Mouse (Mus musculus) limb, embryonic 13.5 days (tissue): ENCODE measurements around the gene Cnot1. TPM values are rescaled to one million over a fixed set of nuclear protein-coding genes. Genes with fewer than 3 reads are reported as not detected.
"Not testable (repeated sequence)": the region's sequence is repeated elsewhere in the genome, so short reads cannot be mapped to it uniquely, and the experiment has no call there.

Experiments
- ATAC-seq: fragments of 200-750 bp; cut with Nextera tagmentation; 2 replicates; pipeline ENCODE4 v1.8.0; 2017; ENCODE audit warnings: low read depth, moderate number of reproducible peaks, moderate TSS enrichment; ENCODE audit not compliant: low FRiP score
- H3K27ac ChIP-seq: fragments of 300-500 bp; sonication (generic); 2 replicates; pipeline ENCODE4 v1.5.1; 2015; ENCODE audit warnings: inconsistent platforms, mild to moderate bottlenecking, moderate library complexity
- H3K27me3 ChIP-seq: fragments of 300-500 bp; sonication (generic); 2 replicates; pipeline ENCODE4 v1.6.1; 2015; ENCODE audit warnings: mild to moderate bottlenecking, inconsistent platforms
- H3K36me3 ChIP-seq: fragments of 300-500 bp; sonication (generic); 2 replicates; pipeline ENCODE4 v1.6.1; 2015; ENCODE audit warnings: inconsistent platforms, mild to moderate bottlenecking, moderate library complexity
- H3K4me1 ChIP-seq: fragments of 300-500 bp; sonication (generic); 2 replicates; pipeline ENCODE4 v1.6.1; 2015; ENCODE audit warnings: inconsistent platforms
- H3K4me2 ChIP-seq: fragments of 300-500 bp; sonication (generic); replicated peaks from 2 replicates; pipeline ENCODE4 v1.6.1; 2015; ENCODE audit warnings: inconsistent platforms, mild to moderate bottlenecking, moderate library complexity
- H3K4me3 ChIP-seq: fragments of 300-500 bp; sonication (generic); 2 replicates; pipeline ENCODE4 v1.5.1; 2015; ENCODE audit warnings: moderate library complexity, mild to moderate bottlenecking, inconsistent platforms
- H3K9ac ChIP-seq: fragments of 300-500 bp; sonication (generic); 2 replicates; pipeline ENCODE4 v1.6.1; 2015; ENCODE audit warnings: mild to moderate bottlenecking, inconsistent platforms
- H3K9me3 ChIP-seq: fragments of 300-500 bp; sonication (generic); 2 replicates; pipeline ENCODE4 v1.6.1; 2016; ENCODE audit warnings: inconsistent platforms
- WGBS: fragments of 180-500 bp; shearing (Covaris S2); methylation state at CpG from one replicate; pipeline ENCODE4 v1.1.7; 2015; 5-methylcytosine and 5-hydroxymethylcytosine counted together
- polyA plus RNA-seq: library from polyadenylated mRNA; unstranded; fragments of >200 nt; fragmentation: Nextera tagmentation; extraction: Ambion mirVana; gene quantifications from 2 replicates; pipeline ENCODE4 v1.2.1, GENCODE M21; 2015

Cnot1 gene
- polyA plus RNA-seq, 1 experiment from 2014 or later = 71.7 TPM

DNA sequence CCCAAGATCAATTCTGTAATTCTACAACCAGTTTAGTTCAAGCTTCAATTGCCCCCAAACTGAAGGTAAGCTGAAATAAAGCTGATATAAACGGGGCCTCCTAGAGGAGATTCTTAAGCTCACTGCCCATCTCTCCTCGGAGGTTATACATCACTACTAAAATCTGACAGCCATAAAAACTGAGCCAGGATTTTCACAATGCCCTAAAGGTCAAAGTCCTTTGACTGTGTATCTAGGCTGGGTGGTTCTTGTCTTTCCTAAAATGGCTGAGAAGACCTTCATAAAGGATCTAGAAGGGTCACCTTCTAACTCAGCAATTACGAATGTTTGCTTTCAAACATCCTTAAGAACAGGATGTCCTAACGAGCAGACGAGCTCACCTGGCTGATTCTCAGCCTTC is 1.9 kb upstream of the Cnot1 start:
- H3K27ac ChIP-seq = no peak overlapping the region
- WGBS = 74% methylated on average over 5 of the region's 5 CpGs
- no peak overlapping the region for H3K4me2 ChIP-seq
- no peaks in the 10 kb centered on the region for H3K9me3 ChIP-seq
- H3K27me3 ChIP-seq = no peaks in the 10 kb centered on the region
- 0 out of 2 replicates have a peak, but pooled peaks cover 4% of the 10 kb centered on the region for H3K36me3 ChIP-seq
- peaks cover 18% of the 10 kb centered on the region for H3K4me1 ChIP-seq
- no peak overlapping the region for H3K9ac ChIP-seq
- ATAC-seq = no peak
- H3K4me3 ChIP-seq = no peak overlapping the region

DNA sequence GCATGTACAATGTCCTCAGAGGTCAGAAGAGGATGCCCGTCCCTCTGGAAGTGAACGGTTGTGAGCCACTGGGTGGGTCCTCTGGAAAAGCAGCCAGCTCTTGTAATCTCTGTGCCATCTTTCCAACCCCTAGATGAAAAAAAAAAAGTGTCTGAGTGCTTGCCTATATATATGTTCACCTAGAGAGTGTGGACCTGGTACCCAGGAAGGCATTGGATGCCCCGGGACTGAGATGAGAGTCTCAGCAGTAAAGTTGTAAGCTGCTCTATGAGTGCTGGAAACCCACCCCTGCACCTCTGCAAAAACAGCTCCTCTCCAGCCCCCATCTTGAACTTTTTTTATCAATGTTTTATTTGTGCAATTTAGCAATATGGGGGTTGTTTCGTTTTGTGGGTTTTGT is 1.4 kb upstream of the Cnot1 start:
- peaks cover 21% of the 10 kb centered on the region for H3K4me1 ChIP-seq
- H3K27ac ChIP-seq = no peak overlapping the region
- no peak overlapping the region for H3K9ac ChIP-seq
- no peak for ATAC-seq
- H3K27me3 ChIP-seq = no peaks in the 10 kb centered on the region
- 0 out of 2 replicates have a peak, but pooled peaks cover 4% of the 10 kb centered on the region for H3K36me3 ChIP-seq
- no peak overlapping the region for H3K4me3 ChIP-seq
- WGBS = 86% methylated on average over 4 of the region's 4 CpGs
- peak overlapping the region; percentile 66; the same call in 1 of the 2 replicates for H3K4me2 ChIP-seq
- no peaks in the 10 kb centered on the region for H3K9me3 ChIP-seq

DNA sequence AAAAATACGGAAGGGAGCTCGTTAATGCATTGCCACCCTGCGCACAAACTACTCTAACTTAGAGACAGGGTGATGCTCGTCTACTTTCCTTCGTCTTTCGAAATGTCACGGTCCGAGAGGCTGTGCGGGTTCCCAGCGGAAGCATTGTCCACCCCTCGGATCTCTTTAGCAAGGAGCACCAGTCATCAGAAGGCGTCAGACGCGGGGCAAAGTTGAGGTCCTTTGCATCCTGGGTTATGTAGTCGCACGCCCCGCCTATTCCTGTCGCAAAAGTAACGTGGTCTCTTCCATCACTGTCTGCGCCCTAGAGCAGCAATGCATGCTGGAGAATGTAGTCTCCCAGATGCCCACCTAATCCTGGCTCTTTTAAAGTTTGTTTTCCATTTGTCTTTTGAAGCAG is 597 bp upstream of the Cnot1 start:
- H3K27ac ChIP-seq = peak overlapping the region; percentile 94

DNA sequence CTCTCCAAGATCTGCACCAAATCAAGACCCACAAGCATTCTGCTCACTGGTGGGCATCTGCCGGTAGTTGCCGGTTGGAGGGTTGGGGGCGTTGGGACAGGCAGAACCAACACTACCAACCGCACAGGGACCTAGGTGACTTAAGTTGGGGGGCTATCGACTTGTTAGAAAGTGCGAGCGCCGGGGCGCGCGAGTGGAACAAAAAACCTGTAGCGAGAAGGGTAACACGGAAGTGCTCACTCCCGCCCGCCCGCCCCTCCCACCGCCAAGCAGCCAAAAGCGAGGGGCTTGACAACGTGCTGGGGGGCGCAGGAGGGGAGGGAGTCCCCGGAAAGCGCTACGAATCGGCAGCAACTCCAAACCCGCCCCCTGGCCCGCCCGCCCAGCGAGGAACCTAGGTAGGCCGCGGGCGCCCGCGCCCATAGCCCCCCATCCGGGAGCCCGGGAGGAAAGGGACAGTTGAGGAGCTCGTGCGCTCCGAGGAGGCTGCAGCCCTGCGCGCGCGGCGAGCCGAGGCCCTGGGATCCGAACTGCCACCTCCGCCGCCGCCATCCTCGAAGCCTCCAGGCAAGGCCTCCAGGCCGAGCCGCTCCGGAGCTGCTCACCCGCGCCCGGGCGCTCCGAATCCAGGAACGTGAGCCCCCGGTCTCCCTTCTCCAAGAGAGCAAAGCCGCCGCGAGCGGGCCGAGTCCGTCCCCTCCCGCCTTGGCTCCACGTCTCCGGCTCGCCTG is 638 bp downstream of the Cnot1 start:
- H3K4me2 ChIP-seq = peak overlapping the region; percentile 92
- H3K27ac ChIP-seq = peak overlapping the region; percentile 95
- no peaks in the 10 kb centered on the region for H3K27me3 ChIP-seq
- H3K36me3 ChIP-seq = peaks cover 12% of the 10 kb centered on the region
- H3K4me3 ChIP-seq = peak overlapping the region; percentile 98
- WGBS = under 1% methylated on average over 63 of the region's 69 CpGs
- ATAC-seq = peak; percentile 0; the same call in 1 of the 2 replicates
- peak overlapping the region; percentile 99 for H3K9ac ChIP-seq
- no peaks in the 10 kb centered on the region for H3K9me3 ChIP-seq
- H3K4me1 ChIP-seq = peaks cover 30% of the 10 kb centered on the region

More for the DNA sequence above, 597 bp upstream of the Cnot1 start:
- ATAC-seq = peak; percentile 92
- Histone ChIP-seq H3K4me3 (peak overlapping the region; percentile 98), H3K9ac (peak overlapping the region; percentile 67), H3K4me2 (peak overlapping the region; percentile 66), H3K36me3 (0 out of 2 replicates have a peak, but pooled peaks cover 4% of the 10 kb centered on the region), H3K27me3 (no peaks in the 10 kb centered on the region), H3K9me3 (no peaks in the 10 kb centered on the region), H3K4me1 (peaks cover 22% of the 10 kb centered on the region)
- WGBS = under 1% methylated on average over 20 of the region's 20 CpGs

GRCm38 (mm10) chr8:95805482-95805881 is 1.8 kb downstream of the Cnot1 start:
- Histone ChIP-seq H3K27me3 (no peaks in the 10 kb centered on the region), H3K4me3 (peak overlapping the region; percentile 98), H3K4me1 (peaks cover 33% of the 10 kb centered on the region), H3K9me3 (no peaks in the 10 kb centered on the region), H3K27ac (no peak overlapping the region), H3K36me3 (peaks cover 21% of the 10 kb centered on the region), H3K9ac (peak overlapping the region; percentile 99), H3K4me2 (peak overlapping the region; percentile 92)
- 75% methylated on average over 2 of the region's 2 CpGs for WGBS
- no peak for ATAC-seq

DNA sequence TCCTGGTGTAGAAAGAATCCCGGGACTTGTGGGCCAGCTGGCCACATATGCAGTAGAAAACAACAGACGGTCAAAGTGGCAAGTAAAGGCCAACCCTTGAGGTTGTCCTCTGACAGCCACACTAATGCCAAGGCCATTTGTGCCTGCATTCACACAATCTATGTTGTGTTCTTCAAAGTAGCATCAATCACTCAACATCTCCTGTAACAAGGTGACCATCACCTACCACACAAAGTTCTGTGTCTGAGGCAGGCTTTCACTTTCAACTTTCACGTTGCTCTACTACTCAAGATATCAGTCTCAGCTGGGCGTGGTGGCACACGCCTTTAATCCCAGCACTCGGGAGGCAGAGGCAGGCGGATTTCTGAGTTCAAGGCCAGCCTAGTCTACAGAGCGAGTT is 5.0 kb downstream of the Cnot1 start:
- no peak overlapping the region for H3K4me3 ChIP-seq
- no peaks in the 10 kb centered on the region for H3K27me3 ChIP-seq
- no peak for ATAC-seq
- no peak overlapping the region for H3K27ac ChIP-seq
- H3K4me1 ChIP-seq = peaks cover 33% of the 10 kb centered on the region
- WGBS = 88% methylated on average over 8 of the region's 8 CpGs
- H3K9ac ChIP-seq = no peak overlapping the region
- peaks cover 42% of the 10 kb centered on the region for H3K36me3 ChIP-seq
- no peaks in the 10 kb centered on the region for H3K9me3 ChIP-seq
- no peak overlapping the region for H3K4me2 ChIP-seq

GRCm38 (mm10) chr8:95801476-95802064 is 5.7 kb downstream of the Cnot1 start:
- 100% methylated on average over 1 of the region's 1 CpGs for WGBS
- H3K4me2 ChIP-seq = no peak overlapping the region
- H3K9ac ChIP-seq = no peak overlapping the region
- H3K27me3 ChIP-seq = no peaks in the 10 kb centered on the region
- no peak overlapping the region for H3K27ac ChIP-seq
- ATAC-seq = no peak
- peaks cover 42% of the 10 kb centered on the region for H3K36me3 ChIP-seq
- peaks cover 33% of the 10 kb centered on the region for H3K4me1 ChIP-seq
- H3K4me3 ChIP-seq = no peak overlapping the region
- H3K9me3 ChIP-seq = no peaks in the 10 kb centered on the region

- Histone ChIP-seq H3K36me3 (peaks cover 42% of the 10 kb centered on the region), H3K4me3 (no peak overlapping the region), H3K9me3 (no peaks in the 10 kb centered on the region), H3K4me1 (peaks cover 24% of the 10 kb centered on the region), H3K9ac (no peak overlapping the region), H3K27me3 (no peaks in the 10 kb centered on the region), H3K4me2 (no peak overlapping the region), H3K27ac (no peak overlapping the region)
- WGBS = 92% methylated on average over 3 of the region's 3 CpGs
- ATAC-seq = no peak
These were observed 6.9 kb downstream of the Cnot1 start for GRCm38 (mm10) chr8:95800353-95800752.

DNA sequence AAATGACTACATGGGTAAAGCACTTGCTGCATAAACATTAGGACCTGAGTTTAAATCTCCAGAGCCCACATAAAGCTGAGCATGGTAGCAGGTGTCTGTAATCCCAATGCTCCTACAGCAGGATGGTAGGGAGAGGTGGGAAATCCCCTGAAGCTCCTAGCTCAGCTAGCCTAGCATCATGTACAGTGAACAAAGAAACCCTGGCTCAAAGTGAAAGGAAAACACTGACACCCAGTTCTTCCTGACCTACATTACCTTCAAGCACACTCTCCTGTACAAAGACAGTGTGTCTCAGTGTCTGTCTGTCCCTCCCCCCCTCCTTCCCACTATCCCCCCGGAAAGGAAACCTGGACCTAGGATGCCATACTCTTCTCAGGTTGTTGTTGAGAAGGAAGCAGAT is 7.4 kb downstream of the Cnot1 start:
- WGBS = 100% methylated on average over 1 of the region's 1 CpGs
- Histone ChIP-seq H3K4me1 (peaks cover 20% of the 10 kb centered on the region), H3K36me3 (peaks cover 42% of the 10 kb centered on the region), H3K9ac (no peak overlapping the region), H3K27me3 (no peaks in the 10 kb centered on the region), H3K9me3 (no peaks in the 10 kb centered on the region), H3K4me3 (no peak overlapping the region), H3K27ac (no peak overlapping the region), H3K4me2 (no peak overlapping the region)
- no peak for ATAC-seq

DNA sequence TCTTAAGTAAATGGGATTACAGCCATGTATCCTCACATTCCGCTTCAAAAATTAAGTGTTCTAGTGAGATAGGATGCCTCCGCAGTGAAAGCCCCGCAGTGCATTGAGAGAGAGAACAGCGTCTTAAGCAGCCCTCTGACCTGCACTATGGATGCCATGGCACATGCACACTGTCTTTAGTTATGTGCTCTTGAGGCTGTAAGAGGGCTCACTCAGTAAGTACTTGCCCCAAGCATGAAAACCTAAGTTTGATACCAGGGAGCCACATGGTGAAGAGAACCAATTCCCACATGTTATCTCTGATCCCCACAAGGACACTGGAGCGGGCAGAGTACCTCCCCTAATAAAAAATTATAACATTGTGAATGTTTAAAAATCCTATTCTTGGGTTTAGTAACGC is 8.1 kb downstream of the Cnot1 start:
- Histone ChIP-seq H3K9ac (no peak overlapping the region), H3K9me3 (no peaks in the 10 kb centered on the region), H3K4me2 (no peak overlapping the region), H3K36me3 (peaks cover 38% of the 10 kb centered on the region), H3K27me3 (no peaks in the 10 kb centered on the region), H3K4me1 (peaks cover 15% of the 10 kb centered on the region), H3K27ac (no peak overlapping the region), H3K4me3 (no peak overlapping the region)
- 95% methylated on average over 6 of the region's 6 CpGs for WGBS
- no peak for ATAC-seq

DNA sequence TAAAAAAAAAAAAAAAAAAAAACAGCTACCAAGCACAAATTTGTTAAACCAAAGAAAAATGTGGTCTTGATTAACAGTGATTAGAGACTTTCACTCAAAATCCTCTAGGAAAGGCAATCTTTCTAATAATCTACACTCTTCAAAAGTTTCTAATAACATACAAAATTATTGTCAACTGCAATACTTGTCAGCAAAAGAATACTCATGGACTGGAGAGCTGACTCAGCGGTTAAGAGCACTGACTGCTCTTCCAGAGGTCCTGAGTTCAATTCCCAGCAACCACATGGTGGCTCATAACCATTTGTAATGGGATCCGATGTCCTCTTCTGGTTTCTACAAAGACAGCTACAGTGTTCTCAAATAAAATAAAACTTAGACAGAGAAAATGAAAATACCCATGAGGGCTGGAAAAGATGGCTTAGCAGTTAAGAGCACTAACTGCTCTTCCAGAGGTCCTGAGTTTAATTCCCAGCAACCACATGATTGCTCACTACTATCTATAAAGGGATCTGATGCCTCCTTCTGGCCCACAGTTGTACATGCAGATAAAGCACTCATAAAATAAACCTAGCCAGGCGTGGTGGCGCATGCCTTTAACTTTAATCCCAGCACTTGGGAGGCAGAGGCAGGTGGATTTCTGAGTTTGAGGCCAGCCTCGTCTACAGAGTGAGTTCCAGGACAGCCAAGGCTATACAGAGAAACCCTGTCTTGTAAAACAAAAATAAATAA is 11.8 kb downstream of the Cnot1 start:
- not testable (repeated sequence) for H3K27me3 ChIP-seq, H3K4me3 ChIP-seq, H3K9me3 ChIP-seq, H3K4me1 ChIP-seq, H3K4me2 ChIP-seq, H3K9ac ChIP-seq, H3K27ac ChIP-seq, ATAC-seq
- 90% methylated on average over 5 of the region's 5 CpGs for WGBS
- H3K36me3 ChIP-seq = peaks cover 30% of the 10 kb centered on the region

GRCm38 (mm10) chr8:95785591-95785990 is 21.7 kb downstream of the Cnot1 start:
- no peak overlapping the region for H3K4me3 ChIP-seq
- no peak overlapping the region for H3K9ac ChIP-seq
- WGBS = 80% methylated on average over 4 of the region's 4 CpGs
- ATAC-seq = no peak
- peaks cover 82% of the 10 kb centered on the region for H3K36me3 ChIP-seq
- no peak overlapping the region for H3K27ac ChIP-seq
- no peaks in the 10 kb centered on the region for H3K4me1 ChIP-seq
- no peaks in the 10 kb centered on the region for H3K9me3 ChIP-seq
- H3K27me3 ChIP-seq = no peaks in the 10 kb centered on the region
- no peak overlapping the region for H3K4me2 ChIP-seq
